Mouse (Mus musculus): ENCODE measurements around the gene Dcdc2a. TPM values are rescaled to one million over a fixed set of nuclear protein-coding genes. Genes with fewer than 3 reads are reported as not detected.

Gene Dcdc2a
- polyA plus RNA-seq, 1 experiment from 2014 or later, result 4.8 TPM

Other genes starting within 250 kb of the Dcdc2a start
- 43.5 and 49.2 TPM in 2 replicates for gene Acot13, start 224.5 kb upstream of the Dcdc2a start, polyA plus RNA-seq (2015; fragmentation: Nextera tagmentation; extraction: Ambion mirVana)
- 28.7 and 33.2 TPM in 2 replicates for gene Tdp2, start 224.3 kb upstream of the Dcdc2a start, polyA plus RNA-seq (2015; fragmentation: Nextera tagmentation; extraction: Ambion mirVana)
- 5.9 and 7.8 TPM in 2 replicates for gene D130043K22Rik, start 210.9 kb upstream of the Dcdc2a start, polyA plus RNA-seq (2015; fragmentation: Nextera tagmentation; extraction: Ambion mirVana)
- 12.5 and 12.6 TPM in 2 replicates for gene Aldh5a1, start 118.3 kb upstream of the Dcdc2a start, polyA plus RNA-seq (2015; fragmentation: Nextera tagmentation; extraction: Ambion mirVana)
- gene Gpld1, start 112.9 kb upstream of the Dcdc2a start, polyA plus RNA-seq (2015; fragmentation: Nextera tagmentation; extraction: Ambion mirVana), result 2.0 and 3.0 TPM in 2 replicates
- 17.3 and 18.9 TPM in 2 replicates for gene Mrs2, start 35.6 kb upstream of the Dcdc2a start, polyA plus RNA-seq (2015; fragmentation: Nextera tagmentation; extraction: Ambion mirVana)
- 72.6 and 81.1 TPM in 2 replicates for gene Nrsn1, start 214.5 kb downstream of the Dcdc2a start, polyA plus RNA-seq (2015; fragmentation: Nextera tagmentation; extraction: Ambion mirVana)